Mouse (Mus musculus) megakaryocyte progenitor cell, adult 5-6 weeks (primary cell): Measurements from ENCODE around the gene Cetn4. TPM values are rescaled to one million over a fixed set of nuclear protein-coding genes. Genes with fewer than 3 reads are reported as not detected.

ENCODE experiments used
- ATAC-seq: replicated peaks from 2 replicates; pipeline ENCODE4 v1.8.0; 2016; ENCODE audit warnings: mild to moderate bottlenecking, moderate TSS enrichment, inconsistent platforms; ENCODE audit not compliant: poor library complexity
- total RNA-seq, 2 experiments: library from RNA; stranded (forward) in 1 of 2; stranded (reverse) in 1 of 2; fragments of 157-497, 149-512 nt in 1 of 2; fragments of 200-1000 nt in 1 of 2; gene quantifications; 2 replicates each; pipeline versions ENCODE4 v1.2.3 to v1.2.4; 2015 to 2017

Gene Cetn4
- total RNA-seq (2015) (3.8 and 5.2 TPM in 2 replicates), total RNA-seq (2017) (0.62 and 4.2 TPM in 2 replicates)

- peak; percentile 98 for ATAC-seq
These were observed at the start of gene Cetn4, which contains the start of gene Bbs12 for GRCm38 (mm10) chr3:37312370-37312941. Gene Cetn4, minus strand, starts transcription at chr3:37312708. Gene Bbs12, plus strand, starts transcription at chr3:37312554.

- ATAC-seq, result peak; percentile 77
These were observed 48.2 kb upstream of the Cetn4 start for GRCm38 (mm10) chr3:37360729-37361128.

GRCm38 (mm10) chr3:37354737-37355136 is 42.2 kb upstream of the Cetn4 start:
- no peak for ATAC-seq

GRCm38 (mm10) chr3:37353951-37354481 is 41.5 kb upstream of the Cetn4 start:
- no peak for ATAC-seq

- peak; percentile 80 for ATAC-seq
These were observed 37.9 kb upstream of the Cetn4 start for GRCm38 (mm10) chr3:37350386-37350785.

- ATAC-seq, result no peak
These were observed 36.6 kb upstream of the Cetn4 start for GRCm38 (mm10) chr3:37349166-37349548.

- no peak for ATAC-seq
These were observed 36.0 kb upstream of the Cetn4 start, which contains the start of gene Fgf2 for GRCm38 (mm10) chr3:37348221-37349165. Gene Fgf2, plus strand, starts transcription at chr3:37348346.

- 0 out of 2 replicates have a peak, but pooled peaks have one; percentile 6 for ATAC-seq
These were observed 35.2 kb upstream of the Cetn4 start for GRCm38 (mm10) chr3:37347671-37348070.

GRCm38 (mm10) chr3:37342811-37343210 is 30.3 kb upstream of the Cetn4 start:
- no peak for ATAC-seq

- peak; percentile 87 for ATAC-seq
These were observed 28.6 kb upstream of the Cetn4 start for GRCm38 (mm10) chr3:37341110-37341509.

GRCm38 (mm10) chr3:37334053-37334452 is 21.5 kb upstream of the Cetn4 start:
- ATAC-seq, result 0 out of 2 replicates have a peak, but pooled peaks have one; percentile 16

GRCm38 (mm10) chr3:37331999-37332449 is 19.5 kb upstream of the Cetn4 start:
- peak; percentile 95 for ATAC-seq

GRCm38 (mm10) chr3:37329963-37330362 is 17.5 kb upstream of the Cetn4 start:
- no peak for ATAC-seq

- ATAC-seq, result no peak
These were observed 16.0 kb upstream of the Cetn4 start for GRCm38 (mm10) chr3:37328489-37328888.

- ATAC-seq, result 0 out of 2 replicates have a peak, but pooled peaks have one; percentile 10
These were observed 14.1 kb upstream of the Cetn4 start for GRCm38 (mm10) chr3:37326627-37327026.

- no peak for ATAC-seq
These were observed 13.0 kb upstream of the Cetn4 start for GRCm38 (mm10) chr3:37325317-37326112.

- ATAC-seq, result peak; percentile 78
These were observed 11.8 kb upstream of the Cetn4 start for GRCm38 (mm10) chr3:37324310-37324709.

- no peak for ATAC-seq
These were observed 3.7 kb upstream of the Cetn4 start for GRCm38 (mm10) chr3:37316233-37316632.

- ATAC-seq, result peak; percentile 42
These were observed 863 bp upstream of the Cetn4 start for GRCm38 (mm10) chr3:37313371-37313770.

GRCm38 (mm10) chr3:37311897-37312369 is 575 bp downstream of the Cetn4 start:
- ATAC-seq, result peak; percentile 24
